Mouse (Mus musculus) lung, embryonic 15.5 days (tissue): Measurements from ENCODE around the gene Meis2. TPM values are rescaled to one million over a fixed set of nuclear protein-coding genes. Genes with fewer than 3 reads are reported as not detected.

Experiments used
- ATAC-seq: fragments of 200-750 bp; cut with Nextera tagmentation; 2 replicates; pipeline ENCODE4 v1.8.0; 2017; ENCODE audit warnings: moderate number of reproducible peaks, borderline replicate concordance; ENCODE audit not compliant: low FRiP score, low TSS enrichment; ENCODE audit errors: extremely low read depth
- H3K27ac ChIP-seq: fragments of 300-500 bp; sonication (generic); 2 replicates; pipeline ENCODE4 v1.5.1; 2015; ENCODE audit warnings: moderate library complexity, mild to moderate bottlenecking, inconsistent platforms
- H3K27me3 ChIP-seq: fragments of 300-500 bp; sonication (generic); 2 replicates; pipeline ENCODE4 v1.6.1; 2015; ENCODE audit warnings: inconsistent platforms
- H3K36me3 ChIP-seq: fragments of 300-500 bp; sonication (generic); 2 replicates; pipeline ENCODE4 v1.6.1; 2015; ENCODE audit warnings: inconsistent platforms
- H3K4me1 ChIP-seq: fragments of 300-500 bp; sonication (generic); 2 replicates; pipeline ENCODE4 v1.6.1; 2015; ENCODE audit warnings: inconsistent platforms
- H3K4me2 ChIP-seq: fragments of 300-500 bp; sonication (generic); 2 replicates; pipeline ENCODE4 v1.6.1; 2015; ENCODE audit warnings: inconsistent platforms, mild to moderate bottlenecking, moderate library complexity
- H3K4me3 ChIP-seq: fragments of 300-500 bp; sonication (generic); 2 replicates; pipeline ENCODE4 v1.5.1; 2015; ENCODE audit warnings: mild to moderate bottlenecking, inconsistent platforms
- H3K9ac ChIP-seq: fragments of 300-500 bp; sonication (generic); 2 replicates; pipeline ENCODE4 v1.6.1; 2015; ENCODE audit warnings: inconsistent platforms
- H3K9me3 ChIP-seq: fragments of 300-500 bp; sonication (generic); 2 replicates; pipeline ENCODE4 v1.6.1; 2016; ENCODE audit warnings: inconsistent platforms
- WGBS: fragments of 180-500 bp; shearing (Covaris S2); methylation state at CpG from one replicate; pipeline ENCODE4 v1.1.7; 2015; 5-methylcytosine and 5-hydroxymethylcytosine counted together
- polyA plus RNA-seq: library from polyadenylated mRNA; unstranded; fragments of >200 nt; fragmentation: Nextera tagmentation; extraction: Ambion mirVana; gene quantifications from 2 replicates; pipeline ENCODE4 v1.2.1, GENCODE M21; 2015

Meis2 gene
- polyA plus RNA-seq, 1 experiment from 2014 or later, result 24.4 TPM

GRCm38 (mm10) chr2:115884184-115884583 is 181.5 kb downstream of the Meis2 start:
- no peak for ATAC-seq
- no peaks in the 10 kb centered on the region for H3K27me3 ChIP-seq
- peaks cover 11% of the 10 kb centered on the region for H3K4me1 ChIP-seq
- H3K4me3 ChIP-seq, result no peak overlapping the region
- no peak overlapping the region for H3K27ac ChIP-seq
- no peak overlapping the region for H3K9ac ChIP-seq
- H3K9me3 ChIP-seq, result no peaks in the 10 kb centered on the region
- no peaks in the 10 kb centered on the region for H3K36me3 ChIP-seq
- no peak overlapping the region for H3K4me2 ChIP-seq
- WGBS, result 46% methylated on average over 9 of the region's 9 CpGs

- WGBS, result 59% methylated on average over 10 of the region's 10 CpGs
- peaks cover 5% of the 10 kb centered on the region for H3K4me1 ChIP-seq
Measured at GRCm38 (mm10) chr2:115883520-115883919, 182.1 kb downstream of the Meis2 start.

GRCm38 (mm10) chr2:115875802-115876531 is 189.7 kb downstream of the Meis2 start:
- Histone ChIP-seq H3K4me1 (peaks cover 8% of the 10 kb centered on the region), H3K27ac (no peak overlapping the region), H3K27me3 (no peaks in the 10 kb centered on the region), H3K36me3 (no peaks in the 10 kb centered on the region), H3K9ac (no peak overlapping the region), H3K4me2 (no peak overlapping the region), H3K9me3 (no peaks in the 10 kb centered on the region), H3K4me3 (no peak overlapping the region)
- ATAC-seq, result peak; percentile 70; the same call in 1 of the 2 replicates
- 22% methylated on average over 8 of the region's 8 CpGs for WGBS

More at GRCm38 (mm10) chr2:115883520-115883919, 182.1 kb downstream of the Meis2 start:
- Histone ChIP-seq H3K4me2 (no peak overlapping the region), H3K9ac (no peak overlapping the region), H3K36me3 (no peaks in the 10 kb centered on the region), H3K9me3 (no peaks in the 10 kb centered on the region), H3K4me3 (no peak overlapping the region), H3K27ac (no peak overlapping the region), H3K27me3 (no peaks in the 10 kb centered on the region)
- ATAC-seq, result no peak; the same call in 1 of the 2 replicates

GRCm38 (mm10) chr2:115872851-115873250 is 192.8 kb downstream of the Meis2 start:
- Histone ChIP-seq H3K4me1 (0 out of 2 replicates have a peak, but pooled peaks cover 7% of the 10 kb centered on the region), H3K36me3 (no peaks in the 10 kb centered on the region), H3K9me3 (no peaks in the 10 kb centered on the region), H3K27me3 (no peaks in the 10 kb centered on the region), H3K27ac (no peak overlapping the region), H3K4me3 (no peak overlapping the region), H3K4me2 (no peak overlapping the region), H3K9ac (no peak overlapping the region)
- no peak for ATAC-seq
- WGBS, result 40% methylated on average over 2 of the region's 2 CpGs

- 53% methylated on average over 2 of the region's 2 CpGs for WGBS
- Histone ChIP-seq H3K4me3 (no peak overlapping the region), H3K36me3 (0 out of 2 replicates have a peak, but pooled peaks cover 2% of the 10 kb centered on the region), H3K27ac (no peak overlapping the region), H3K9ac (no peak overlapping the region), H3K4me1 (0 out of 2 replicates have a peak, but pooled peaks cover 5% of the 10 kb centered on the region), H3K9me3 (no peaks in the 10 kb centered on the region), H3K27me3 (no peaks in the 10 kb centered on the region), H3K4me2 (no peak overlapping the region)
- ATAC-seq, result no peak
Measured at GRCm38 (mm10) chr2:115869966-115870365, 195.7 kb downstream of the Meis2 start.

- ATAC-seq, result peak; percentile 66
- peak overlapping the region; percentile 24; the same call in 1 of the 2 replicates for H3K27ac ChIP-seq
- WGBS, result 6% methylated on average over 25 of the region's 25 CpGs
- no peaks in the 10 kb centered on the region for H3K36me3 ChIP-seq
- H3K4me3 ChIP-seq, result peak overlapping the region; percentile 35
- H3K4me1 ChIP-seq, result peaks cover 27% of the 10 kb centered on the region
- H3K9ac ChIP-seq, result peak overlapping the region; percentile 14; the same call in 1 of the 2 replicates
- peak overlapping the region; percentile 67 for H3K4me2 ChIP-seq
- H3K27me3 ChIP-seq, result peaks cover 46% of the 10 kb centered on the region
- no peaks in the 10 kb centered on the region for H3K9me3 ChIP-seq
Measured at GRCm38 (mm10) chr2:115860600-115861347, 204.9 kb downstream of the Meis2 start.

- 1% methylated on average over 15 of the region's 15 CpGs for WGBS
- H3K4me3 ChIP-seq, result peak overlapping the region; percentile 35
- peaks cover 29% of the 10 kb centered on the region for H3K4me1 ChIP-seq
- peak overlapping the region; percentile 14; the same call in 1 of the 2 replicates for H3K9ac ChIP-seq
- peak overlapping the region; percentile 67 for H3K4me2 ChIP-seq
- peaks cover 53% of the 10 kb centered on the region for H3K27me3 ChIP-seq
- no peaks in the 10 kb centered on the region for H3K9me3 ChIP-seq
- 0 out of 2 replicates have a peak, but pooled peaks have one; percentile 13 for ATAC-seq
- no peak overlapping the region for H3K27ac ChIP-seq
- H3K36me3 ChIP-seq, result no peaks in the 10 kb centered on the region
Measured at GRCm38 (mm10) chr2:115860141-115860480, 205.5 kb downstream of the Meis2 start.

- Histone ChIP-seq H3K27ac (no peak overlapping the region), H3K4me2 (peak overlapping the region; percentile 67), H3K27me3 (peaks cover 59% of the 10 kb centered on the region), H3K9me3 (no peaks in the 10 kb centered on the region), H3K36me3 (no peaks in the 10 kb centered on the region), H3K4me3 (peak overlapping the region; percentile 35), H3K9ac (no peak overlapping the region), H3K4me1 (peaks cover 33% of the 10 kb centered on the region)
- ATAC-seq, result peak; percentile 19; the same call in 1 of the 2 replicates
- WGBS, result 2% methylated on average over 27 of the region's 27 CpGs
Measured at GRCm38 (mm10) chr2:115859371-115860140, 206.1 kb downstream of the Meis2 start.

GRCm38 (mm10) chr2:115858927-115859326 is 206.7 kb downstream of the Meis2 start:
- peaks cover 33% of the 10 kb centered on the region for H3K4me1 ChIP-seq
- no peak overlapping the region; the same call in 1 of the 2 replicates for H3K4me3 ChIP-seq
- no peaks in the 10 kb centered on the region for H3K9me3 ChIP-seq
- peak overlapping the region; percentile 67 for H3K4me2 ChIP-seq
- peaks cover 65% of the 10 kb centered on the region for H3K27me3 ChIP-seq
- H3K36me3 ChIP-seq, result no peaks in the 10 kb centered on the region
- WGBS, result 14% methylated on average over 10 of the region's 10 CpGs
- no peak overlapping the region for H3K9ac ChIP-seq
- no peak for ATAC-seq
- no peak overlapping the region for H3K27ac ChIP-seq

GRCm38 (mm10) chr2:115858246-115858645 is 207.4 kb downstream of the Meis2 start:
- no peaks in the 10 kb centered on the region for H3K36me3 ChIP-seq
- H3K4me3 ChIP-seq, result no peak overlapping the region
- WGBS, result 31% methylated on average over 8 of the region's 8 CpGs
- no peak overlapping the region for H3K27ac ChIP-seq
- H3K27me3 ChIP-seq, result peaks cover 72% of the 10 kb centered on the region
- no peak overlapping the region for H3K4me2 ChIP-seq
- peaks cover 33% of the 10 kb centered on the region for H3K4me1 ChIP-seq
- no peak overlapping the region for H3K9ac ChIP-seq
- ATAC-seq, result no peak
- no peaks in the 10 kb centered on the region for H3K9me3 ChIP-seq
